Mouse (Mus musculus) cerebellum, adult 9-10 months (tissue): Measurements from ENCODE around the gene Slc13a4.

Source experiments
- DNase-seq: peaks from one replicate; pipeline ENCODE4 v3.0.0; 2022

Gene Slc13a4

DNA sequence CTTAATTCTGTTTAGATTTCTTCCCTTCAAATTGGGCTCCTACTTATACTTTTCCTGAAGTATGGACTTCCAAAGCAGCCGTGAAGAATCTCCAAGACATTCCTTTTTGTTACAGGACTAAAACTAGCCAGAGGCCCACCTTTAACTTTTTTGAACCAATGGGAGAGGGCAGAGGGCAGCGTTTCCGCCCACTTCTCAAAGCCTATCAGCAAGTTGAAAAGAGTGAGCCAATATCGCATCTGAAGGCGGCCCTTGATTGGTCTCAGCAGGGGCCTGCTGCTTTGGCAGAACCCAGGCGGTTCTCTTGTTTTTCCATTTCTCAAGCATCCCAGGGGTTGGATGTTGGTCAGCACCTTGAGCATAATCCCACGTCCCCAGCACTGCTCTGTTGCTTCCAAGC is at the start of gene Slc13a4:
Slc13a4 (minus strand) TSS at position 95 of the 400 bp plus-strand sequence.
- no peak for DNase-seq

DNA sequence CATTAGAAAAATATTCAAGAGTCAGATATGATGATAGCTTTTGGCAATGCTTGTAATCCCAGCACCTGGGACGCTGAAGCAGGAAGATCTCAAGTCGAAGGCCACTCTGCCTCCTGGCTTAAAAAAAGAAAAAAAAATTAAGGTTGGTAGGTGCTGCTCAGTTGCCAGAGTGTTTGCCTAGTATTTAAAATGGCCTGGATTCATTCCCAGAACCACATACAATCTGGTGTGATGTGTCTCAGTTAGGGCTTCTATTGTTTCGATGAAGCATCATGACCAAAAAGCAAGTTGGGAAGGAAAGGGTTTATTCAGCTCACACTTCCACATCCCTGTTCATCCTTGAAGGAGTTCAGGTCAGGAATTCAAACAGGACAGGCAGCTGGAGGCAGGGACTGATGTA is 47.4 kb upstream of the Slc13a4 start:
- DNase-seq: no peak

DNA sequence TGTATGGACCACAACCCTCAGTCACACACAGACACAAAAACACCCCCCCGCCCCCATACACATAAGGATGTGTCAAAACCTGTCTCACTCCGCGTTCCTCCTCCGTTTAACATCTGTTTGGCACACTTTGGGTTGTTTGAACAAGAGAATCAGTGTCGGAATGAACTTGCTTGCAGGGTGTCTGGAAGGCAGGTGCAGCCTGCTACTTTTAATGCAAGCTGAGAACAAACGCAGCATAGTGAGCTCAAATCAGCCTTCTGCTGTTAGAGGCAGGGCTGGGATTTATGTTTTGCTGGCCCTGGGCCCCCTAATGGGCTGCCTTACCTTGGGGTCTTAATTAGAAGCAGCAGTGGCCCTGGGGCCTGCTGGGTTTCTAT is 46.7 kb upstream of the Slc13a4 start:
- no peak for DNase-seq

DNA sequence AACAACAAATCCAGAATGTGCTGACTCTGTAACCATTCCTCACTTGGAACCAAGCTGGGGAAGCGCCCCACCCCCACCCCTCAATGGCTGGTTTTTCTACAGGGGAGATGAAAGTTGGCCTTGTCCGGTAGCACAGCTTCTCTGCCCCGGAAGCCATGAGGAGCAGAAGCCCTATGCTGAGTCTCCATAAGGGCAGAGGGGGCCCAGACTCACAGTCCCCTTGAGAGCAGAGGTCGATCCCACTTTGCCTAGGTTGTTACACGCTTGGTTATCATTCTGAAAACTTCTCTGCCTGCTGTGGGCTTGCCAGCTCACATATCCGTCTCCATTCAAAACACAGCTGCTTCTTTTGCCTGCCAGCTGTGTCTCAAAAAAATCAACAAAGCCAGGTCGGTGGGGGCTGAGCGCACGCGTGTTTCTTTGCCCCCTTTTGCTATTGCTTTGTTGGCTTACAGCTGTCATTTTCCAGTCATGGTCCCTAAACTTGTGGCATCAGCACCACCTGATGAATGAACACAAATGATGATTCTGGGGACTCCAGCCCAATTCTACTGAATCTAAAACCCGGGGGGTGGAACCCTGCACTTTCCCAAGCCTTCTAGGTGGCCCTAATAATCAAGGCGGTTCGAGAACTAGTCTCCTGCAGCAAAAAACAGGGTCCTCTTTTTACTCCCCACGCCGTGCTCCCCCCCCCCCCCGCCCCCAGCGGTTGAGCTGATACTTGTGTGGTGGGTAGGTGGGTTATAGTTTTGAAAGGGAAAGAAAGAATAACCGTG is 46.1 kb upstream of the Slc13a4 start:
- no peak for DNase-seq

DNA sequence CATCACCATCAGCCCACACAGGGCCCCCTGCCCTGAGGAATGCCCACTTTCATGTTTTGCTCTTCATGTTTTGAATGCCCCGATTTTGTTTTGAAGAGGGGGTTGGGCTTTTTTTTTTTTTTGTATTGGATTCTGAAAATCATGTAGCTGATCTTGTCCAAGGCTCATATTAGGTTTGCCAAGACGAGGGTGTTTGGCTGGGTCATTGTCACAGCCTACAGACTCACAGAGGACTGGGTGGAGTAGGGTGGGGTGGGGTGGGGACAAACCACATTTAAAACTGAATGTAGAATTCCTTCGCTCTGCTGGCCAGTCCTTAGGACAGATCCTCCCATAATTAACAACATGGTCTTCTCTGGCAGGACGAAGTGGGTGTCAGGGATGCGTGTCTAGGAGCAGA is 45.5 kb upstream of the Slc13a4 start:
- DNase-seq: no peak

DNA sequence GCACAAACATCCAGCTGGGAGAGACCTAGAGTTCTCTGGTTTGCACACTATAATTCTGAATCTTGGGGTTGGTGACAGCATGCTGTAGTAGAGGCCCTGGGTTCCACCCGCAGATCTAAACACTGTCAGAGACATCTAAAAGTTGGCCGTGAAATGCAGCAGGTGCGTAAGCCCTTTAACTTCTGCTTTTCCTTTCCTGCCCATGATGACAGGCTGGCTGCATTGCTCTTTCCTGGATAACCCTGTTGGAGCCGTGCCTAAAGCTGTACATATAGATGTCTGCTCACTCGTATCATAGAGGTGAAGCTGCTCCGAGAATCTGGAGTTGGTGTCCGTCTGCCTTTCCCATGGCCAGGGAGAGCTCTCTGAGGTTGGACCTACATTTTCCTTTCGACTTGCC is 44.9 kb upstream of the Slc13a4 start:
- DNase-seq: no peak

DNA sequence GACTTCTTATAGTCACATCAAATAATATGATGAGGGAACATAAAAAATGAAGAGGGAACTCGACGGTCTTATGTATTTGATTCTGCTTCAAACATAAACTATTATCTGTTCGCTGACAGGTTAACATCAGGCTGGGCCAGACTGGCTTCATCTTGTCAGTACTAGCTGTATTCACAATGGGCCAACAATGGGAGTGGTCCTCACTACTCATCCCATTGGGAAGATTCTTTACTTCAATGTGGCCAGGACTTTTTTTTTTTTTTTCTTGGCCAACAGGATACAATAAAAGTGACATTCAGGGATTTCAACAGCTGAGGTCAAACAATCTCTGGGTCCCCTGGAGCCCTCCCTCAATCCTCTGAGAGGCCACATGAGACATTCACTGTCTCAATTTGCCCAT is 43.9 kb upstream of the Slc13a4 start:
- no peak for DNase-seq

DNA sequence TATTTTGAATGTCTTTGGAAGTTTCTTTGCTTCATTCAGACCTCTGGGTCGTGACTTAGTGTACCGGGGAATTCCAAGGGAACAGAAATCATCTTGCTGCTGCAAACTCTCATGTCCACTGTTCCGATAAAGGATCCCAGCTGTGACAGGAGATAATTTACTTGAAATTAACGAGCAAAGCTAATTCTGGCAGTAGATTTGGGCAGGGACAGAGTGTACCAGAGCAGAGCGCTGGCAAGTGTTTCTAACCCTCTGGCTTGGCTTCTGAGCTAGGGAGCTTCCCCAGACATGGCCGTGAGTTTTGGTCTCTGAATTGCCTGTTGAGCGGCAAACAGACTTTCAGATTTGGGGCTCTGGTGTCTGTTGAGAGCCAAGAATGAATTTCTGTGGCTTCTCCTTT is 41.9 kb upstream of the Slc13a4 start:
- DNase-seq: no peak

DNA sequence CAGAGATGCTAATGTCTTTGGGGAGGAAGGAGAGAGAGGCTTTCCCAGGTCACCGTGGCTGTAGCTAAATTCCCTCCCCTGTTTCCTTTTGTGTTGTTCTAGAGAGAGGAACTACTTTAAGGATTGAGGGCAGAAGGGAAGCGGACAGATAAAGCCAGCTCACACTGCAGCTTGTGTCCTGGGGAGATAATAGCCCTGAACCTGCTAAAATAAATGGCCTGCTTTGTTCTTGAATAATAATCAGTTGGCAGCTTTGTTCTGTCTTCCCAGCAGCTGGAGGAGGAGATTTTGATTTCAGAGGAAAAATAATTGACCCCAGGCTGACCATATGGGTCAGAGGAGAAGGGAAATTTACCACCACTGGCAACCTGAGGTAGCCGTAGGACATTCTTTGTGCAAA is 30.7 kb upstream of the Slc13a4 start:
- no peak for DNase-seq

DNA sequence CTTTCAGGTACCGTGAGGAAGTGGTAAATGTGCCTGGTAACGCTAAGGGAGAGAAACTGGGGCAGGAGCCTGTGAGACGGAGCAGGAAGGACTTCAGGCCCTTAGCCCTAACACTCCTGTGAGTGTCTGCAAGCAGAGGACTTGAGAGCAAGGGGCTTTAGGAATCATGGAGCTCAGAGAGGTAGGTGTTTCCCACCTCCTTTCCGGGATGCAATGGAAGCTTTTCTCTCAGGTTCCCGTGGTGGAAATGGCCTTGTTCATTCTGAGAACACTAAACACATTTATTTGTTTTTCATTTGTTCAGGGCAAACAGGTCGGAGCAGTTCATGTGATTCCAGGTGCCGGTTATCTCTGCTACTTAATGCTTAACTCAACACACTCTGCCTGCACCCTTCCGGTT is 29.9 kb upstream of the Slc13a4 start:
- no peak for DNase-seq

DNA sequence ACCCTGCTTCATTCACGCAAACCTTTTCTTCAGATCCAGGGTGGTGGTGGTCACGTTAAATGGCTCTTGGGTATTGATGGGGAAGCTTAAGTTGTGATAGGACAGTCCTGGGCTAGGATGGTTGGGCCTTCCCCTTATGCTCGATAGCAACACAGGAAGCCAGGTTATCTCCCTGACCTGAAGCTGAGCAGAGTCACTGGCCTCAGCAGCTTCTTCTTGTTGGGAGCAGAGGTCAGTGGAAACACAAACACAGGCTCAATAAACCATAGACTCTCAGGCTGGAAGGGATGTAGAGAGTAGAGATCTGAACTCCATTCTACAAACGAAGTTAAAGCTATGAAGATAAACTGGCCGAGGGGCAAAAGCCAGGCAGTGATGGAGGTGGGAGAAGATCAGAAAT is 27.5 kb upstream of the Slc13a4 start:
- no peak for DNase-seq

DNA sequence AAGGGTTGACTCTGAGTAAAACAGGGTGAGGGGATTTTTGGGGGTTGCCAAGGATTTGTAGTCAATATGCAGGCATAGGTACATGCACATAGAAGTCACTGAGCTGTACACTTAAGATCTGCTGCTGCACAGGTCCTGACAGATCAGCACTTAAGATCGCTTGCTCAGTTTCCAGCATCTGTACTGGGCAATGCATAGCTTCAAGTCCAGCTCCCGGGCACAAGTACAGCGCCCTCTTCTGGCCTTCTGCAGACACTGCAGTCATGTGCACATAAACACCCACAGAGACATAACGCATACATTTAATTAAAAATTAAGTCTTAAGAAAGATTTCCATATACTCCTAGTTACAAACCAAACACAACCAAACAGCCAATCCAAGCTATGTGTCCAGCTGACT is 26.3 kb upstream of the Slc13a4 start:
- DNase-seq: no peak

DNA sequence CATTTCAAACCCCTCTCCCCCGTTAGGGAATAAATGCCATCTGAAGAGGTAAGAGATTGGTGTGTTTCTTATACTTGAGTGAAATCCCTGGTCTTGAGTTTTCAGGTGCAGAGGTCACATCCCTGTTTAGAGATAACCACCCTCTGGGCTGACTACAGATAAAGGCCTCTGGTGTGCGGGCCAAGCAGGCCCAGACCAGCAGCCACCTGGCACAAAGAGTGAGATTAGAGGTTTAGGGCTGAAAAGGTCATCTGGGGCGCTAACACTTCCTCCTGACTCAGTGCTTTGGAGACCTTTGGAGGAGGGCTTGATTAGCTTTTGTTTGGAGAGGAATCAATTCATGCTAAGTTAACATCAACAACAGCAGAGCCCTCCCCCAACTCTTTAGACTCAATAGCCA is 25.7 kb upstream of the Slc13a4 start:
- DNase-seq: no peak

DNA sequence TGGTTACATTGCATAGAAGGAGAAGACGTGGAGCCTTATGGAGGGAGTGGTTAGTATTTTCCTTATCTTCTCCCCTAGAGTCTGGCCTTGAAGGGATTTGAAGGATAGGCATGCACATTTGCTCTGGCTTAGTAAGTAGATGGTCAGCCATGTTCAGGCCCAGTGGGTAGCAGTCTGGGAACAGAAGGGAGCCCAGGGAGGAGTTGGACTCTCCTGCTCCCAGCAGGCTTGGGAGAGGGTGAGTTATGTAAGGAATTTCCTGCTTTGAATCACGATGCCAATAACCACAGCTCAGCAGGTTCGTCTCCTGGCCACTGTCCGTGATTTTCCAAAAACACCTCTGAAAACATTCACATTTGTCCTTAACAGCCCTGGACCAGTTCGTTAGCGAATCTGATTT is 22.9 kb upstream of the Slc13a4 start:
- peak; percentile 18 for DNase-seq

DNA sequence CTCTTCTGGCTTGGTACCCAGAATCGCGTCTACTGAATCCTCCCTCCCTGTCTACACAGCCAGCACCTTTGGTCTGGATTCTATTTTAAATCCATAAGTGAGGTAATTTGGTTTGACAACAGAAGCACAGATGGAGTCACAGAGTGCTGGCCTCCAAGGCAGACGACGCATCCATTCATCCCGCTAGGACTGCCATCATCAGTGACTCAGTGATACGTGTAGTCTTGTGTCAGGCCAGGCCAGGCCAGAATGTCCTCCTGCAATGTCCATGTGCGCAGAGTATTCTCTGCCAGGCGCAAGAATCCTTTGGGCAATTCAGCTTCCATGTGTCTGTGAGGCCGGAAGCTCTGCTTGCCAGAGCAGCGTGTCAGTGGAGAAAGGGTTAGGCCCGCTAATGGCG is 22.0 kb upstream of the Slc13a4 start:
- DNase-seq: peak; percentile 23

DNA sequence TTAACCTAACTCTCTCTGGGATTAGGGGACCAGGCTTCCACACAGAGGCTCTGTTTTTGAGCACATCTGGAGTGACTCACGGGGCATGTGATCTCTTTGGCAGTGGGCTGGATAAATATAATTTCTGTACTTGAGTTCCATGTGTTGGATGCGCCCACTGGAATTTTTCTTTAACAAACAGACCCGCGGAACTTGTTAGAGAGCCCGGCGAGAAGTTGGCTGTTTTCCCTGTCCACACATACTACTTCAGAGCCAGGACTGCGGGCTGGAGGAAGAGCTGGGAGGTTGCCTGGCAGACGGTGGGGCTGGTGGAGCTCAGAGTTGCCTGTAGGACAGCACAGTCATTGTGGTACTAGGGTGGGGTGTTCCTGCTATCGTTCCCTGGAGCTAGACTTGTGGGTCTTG is 18.2 kb upstream of the Slc13a4 start, which contains the start of gene Fam180a:
Fam180a (minus strand) TSS at position 31 of the 405 bp plus-strand sequence.
- DNase-seq: no peak

DNA sequence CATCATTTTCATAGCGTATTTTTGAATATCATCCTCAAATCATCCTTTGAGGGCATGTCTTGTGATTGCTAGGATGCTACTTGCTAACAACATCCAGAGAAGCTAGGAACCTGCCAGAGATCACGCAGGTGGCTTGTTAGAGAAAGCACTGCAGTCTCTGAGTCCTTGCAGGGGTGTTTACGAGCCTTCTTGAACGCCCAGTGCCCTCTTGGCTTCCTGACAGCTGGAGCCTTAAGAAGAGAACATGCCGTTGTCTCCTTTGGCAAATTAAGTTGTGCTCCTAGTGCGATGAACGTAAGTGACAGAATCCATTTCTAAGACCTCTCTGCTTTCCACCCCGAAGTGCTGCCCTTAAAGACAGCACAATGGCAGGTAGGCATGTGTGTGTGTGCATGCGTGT is 16.4 kb upstream of the Slc13a4 start:
- DNase-seq: no peak

DNA sequence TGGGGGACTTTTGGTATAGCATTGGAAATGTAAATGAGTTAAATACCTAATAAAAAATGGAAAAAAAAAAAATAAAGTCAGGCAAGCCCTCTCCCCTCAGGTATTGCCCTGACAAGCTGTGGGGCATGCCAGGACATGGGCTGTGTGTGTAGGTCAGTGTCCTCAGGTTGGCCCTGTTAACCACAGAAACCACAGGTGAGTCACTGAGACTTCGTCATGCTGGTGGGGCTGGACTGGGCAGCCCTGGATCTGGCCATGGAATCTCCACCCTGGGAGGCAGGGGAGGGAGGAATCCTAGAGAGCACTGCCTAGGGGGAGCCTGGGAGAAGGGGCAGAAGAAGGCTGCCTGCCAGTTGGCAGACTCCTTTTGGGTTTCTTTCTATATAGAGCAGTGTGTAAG is 15.1 kb upstream of the Slc13a4 start:
- DNase-seq: no peak

DNA sequence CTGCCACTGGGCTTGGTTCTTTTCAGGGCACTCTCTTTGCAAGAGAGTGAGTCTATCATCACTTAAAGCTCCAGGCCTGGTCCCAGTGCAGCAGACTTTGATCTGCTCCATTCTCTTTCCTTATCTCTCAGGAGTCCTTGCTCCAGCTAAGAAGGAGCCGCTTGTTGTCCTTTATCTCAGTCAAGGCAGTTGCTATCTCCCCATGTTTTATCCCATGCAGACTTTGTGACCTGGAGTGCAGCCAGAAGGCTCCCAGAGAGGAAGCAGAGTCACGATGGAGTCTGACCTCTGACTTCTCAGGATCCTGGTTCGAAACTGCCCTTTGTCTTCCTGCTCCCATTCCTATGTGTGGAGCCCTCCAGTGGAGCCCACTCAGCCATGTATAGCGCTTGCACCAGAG is 13.2 kb upstream of the Slc13a4 start:
- DNase-seq: no peak

DNA sequence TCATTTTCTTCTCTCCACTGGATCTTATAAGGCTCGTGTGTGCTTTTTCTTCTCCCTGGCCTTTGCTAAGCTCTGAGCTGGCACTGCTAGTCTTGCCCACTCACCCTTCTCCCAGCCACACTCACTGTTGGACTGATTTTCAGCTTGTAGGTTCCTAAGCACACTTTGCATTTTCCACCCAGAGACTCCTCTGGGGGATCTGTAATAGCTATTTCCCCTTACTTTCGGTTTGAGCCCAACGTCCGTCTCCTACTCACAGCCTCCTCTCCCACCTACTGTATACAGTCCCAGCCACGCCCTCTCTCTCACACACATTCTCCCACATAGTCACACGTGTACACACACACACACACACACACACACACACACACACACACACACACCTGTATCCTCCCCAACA is 11.9 kb upstream of the Slc13a4 start:
- no peak for DNase-seq

DNA sequence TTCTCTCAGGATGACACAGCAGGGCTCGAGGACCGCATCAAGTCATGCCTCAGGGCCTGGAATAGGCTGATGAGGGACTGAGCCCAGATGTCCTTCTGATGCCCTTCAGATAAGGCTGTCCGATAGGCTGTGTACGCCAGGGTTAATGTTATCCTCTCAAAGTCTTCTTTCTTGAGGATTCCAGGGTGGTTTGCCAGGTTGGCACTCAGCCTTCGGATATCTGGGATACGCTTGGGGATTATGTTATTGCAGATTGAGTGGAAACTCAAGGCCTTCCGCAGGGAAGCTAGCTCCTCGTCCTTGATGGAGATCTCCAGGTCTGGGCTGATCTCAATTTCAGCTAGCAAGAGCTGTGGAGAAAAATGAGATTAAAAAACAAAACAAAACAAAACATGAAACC is 5.6 kb upstream of the Slc13a4 start:
- no peak for DNase-seq

DNA sequence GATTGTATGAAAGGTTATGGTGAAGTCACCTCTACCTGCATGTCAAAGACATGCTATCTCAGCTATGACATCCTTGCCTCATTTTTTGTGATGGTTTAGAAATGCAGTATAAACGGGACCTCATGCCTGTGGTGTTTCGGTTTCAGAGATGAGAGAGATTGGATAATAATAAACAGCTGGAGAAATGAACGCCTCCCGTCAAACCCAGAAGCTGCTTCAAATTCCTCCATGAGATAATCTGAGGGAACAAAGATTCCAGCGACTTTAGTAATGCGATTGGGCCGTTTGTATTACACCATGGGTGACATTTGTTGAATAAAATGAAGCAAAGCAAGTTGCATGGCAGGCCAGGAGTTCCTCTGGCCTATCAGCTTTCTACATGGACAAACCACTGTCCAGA is 1.5 kb upstream of the Slc13a4 start:
- no peak for DNase-seq

DNA sequence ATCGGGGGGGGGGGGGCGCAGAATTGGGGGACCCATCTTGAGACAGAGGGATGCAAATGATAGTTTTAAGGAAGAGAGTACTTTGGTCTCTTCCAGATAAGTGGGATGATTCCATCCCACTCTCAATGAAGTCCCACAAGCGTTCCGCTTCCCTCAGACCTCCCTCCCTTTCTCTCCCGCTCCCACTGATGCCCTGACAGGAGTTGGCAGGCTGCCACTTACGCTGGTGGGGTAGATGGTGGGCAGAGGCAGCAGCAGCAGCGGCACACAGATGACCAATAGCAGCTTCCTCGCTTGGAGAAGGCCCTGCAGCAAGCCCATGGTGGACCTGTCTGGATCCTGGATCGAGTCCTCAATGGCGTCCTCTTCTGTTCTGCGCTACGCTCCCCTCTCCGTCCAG is 795 bp downstream of the Slc13a4 start:
- no peak for DNase-seq

DNA sequence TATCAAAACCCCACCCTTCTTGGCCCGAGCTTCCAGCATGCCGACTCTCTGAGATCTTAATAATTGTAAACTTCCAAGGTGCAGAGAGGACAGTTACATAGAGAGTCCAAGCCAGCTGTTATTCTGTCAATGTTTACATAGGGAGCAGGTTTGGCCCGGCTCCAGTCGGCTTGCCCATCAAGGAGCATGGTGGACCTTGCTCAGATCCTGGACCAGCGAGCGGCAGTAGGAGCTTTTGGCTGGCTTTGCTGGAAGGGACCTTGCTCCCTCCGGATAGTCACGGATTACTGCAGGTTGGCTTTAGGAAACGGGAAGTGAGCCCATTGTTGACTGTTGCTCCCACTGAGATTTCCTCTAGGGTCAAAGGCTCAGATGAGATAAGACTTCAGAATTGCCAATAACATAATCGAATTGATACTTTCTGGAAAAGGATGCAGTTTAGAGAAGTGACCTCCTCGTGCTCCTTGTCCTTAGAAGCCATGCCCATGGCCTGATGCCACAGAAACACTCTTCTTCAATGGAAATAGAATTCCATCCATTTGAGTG is 4.5 kb downstream of the Slc13a4 start:
- no peak for DNase-seq

DNA sequence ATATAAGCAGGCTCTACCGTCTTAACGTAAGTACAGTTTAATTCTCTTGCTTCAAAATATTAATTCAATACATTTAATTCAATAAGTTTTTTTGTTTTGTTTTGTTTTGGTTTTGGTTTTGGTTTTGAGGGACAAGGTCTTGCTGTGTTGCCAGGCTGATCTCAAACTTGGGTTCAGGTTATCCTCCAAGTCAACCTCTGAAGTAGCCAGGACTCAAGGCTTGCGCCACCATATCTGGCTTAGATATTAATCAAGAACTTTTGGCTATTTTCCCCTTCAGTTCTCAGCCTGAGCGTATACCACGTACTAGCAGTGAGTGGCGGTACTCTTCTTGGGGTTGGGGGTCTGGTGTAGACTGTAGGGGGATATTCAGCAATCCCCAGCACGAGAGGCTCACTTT is 5.3 kb downstream of the Slc13a4 start:
- DNase-seq: no peak
